Mouse (Mus musculus) lung, adult 2 months (tissue): ENCODE results near the gene Pfn3. TPM values are rescaled to one million over a fixed set of nuclear protein-coding genes. Genes with fewer than 3 reads are reported as not detected.

Experiments used
- DNase-seq: peaks from one replicate; pipeline ENCODE4 v3.0.0; 2022
- H3K4me1 ChIP-seq: fragments of 200-500 bp; 2 replicates; pipeline ENCODE4 v1.6.1; 2011; ENCODE audit warnings: low read length; ENCODE audit not compliant: control insufficient read depth, insufficient read depth
- H3K4me3 ChIP-seq: fragments of 200-500 bp; replicated peaks from 2 replicates; pipeline ENCODE3; 2011; ENCODE audit warnings: low read depth, mild to moderate bottlenecking, control low read depth, low read length; ENCODE audit errors: extremely low read depth
- CTCF ChIP-seq: fragments of 200-500 bp; IDR thresholded peaks from 2 replicates; pipeline ENCODE4 v1.5.1; 2011; ENCODE audit warnings: mild to moderate bottlenecking, low read length, control low read depth; ENCODE audit not compliant: insufficient read depth
- POLR2A ChIP-seq: fragments of 200-500 bp; IDR thresholded peaks from 2 replicates; pipeline ENCODE4 v1.6.1; 2011; ENCODE audit warnings: low read depth, mild to moderate bottlenecking, control low read depth, low read length, borderline replicate concordance; ENCODE audit errors: extremely low read depth
- WGBS: fragments of 180-500 bp; shearing (Covaris S2); methylation state at CpG from one replicate; pipeline ENCODE4 v1.1.7; 2018; 5-methylcytosine and 5-hydroxymethylcytosine counted together
- polyA plus RNA-seq: library from polyadenylated mRNA; depleted of rRNA; stranded (reverse); fragments of >200 nt; gene quantifications from 2 replicates; pipeline ENCODE4 v1.2.3, GENCODE M21; 2012

The Pfn3 gene
- polyA plus RNA-seq, 1 experiment: not detected

DNA sequence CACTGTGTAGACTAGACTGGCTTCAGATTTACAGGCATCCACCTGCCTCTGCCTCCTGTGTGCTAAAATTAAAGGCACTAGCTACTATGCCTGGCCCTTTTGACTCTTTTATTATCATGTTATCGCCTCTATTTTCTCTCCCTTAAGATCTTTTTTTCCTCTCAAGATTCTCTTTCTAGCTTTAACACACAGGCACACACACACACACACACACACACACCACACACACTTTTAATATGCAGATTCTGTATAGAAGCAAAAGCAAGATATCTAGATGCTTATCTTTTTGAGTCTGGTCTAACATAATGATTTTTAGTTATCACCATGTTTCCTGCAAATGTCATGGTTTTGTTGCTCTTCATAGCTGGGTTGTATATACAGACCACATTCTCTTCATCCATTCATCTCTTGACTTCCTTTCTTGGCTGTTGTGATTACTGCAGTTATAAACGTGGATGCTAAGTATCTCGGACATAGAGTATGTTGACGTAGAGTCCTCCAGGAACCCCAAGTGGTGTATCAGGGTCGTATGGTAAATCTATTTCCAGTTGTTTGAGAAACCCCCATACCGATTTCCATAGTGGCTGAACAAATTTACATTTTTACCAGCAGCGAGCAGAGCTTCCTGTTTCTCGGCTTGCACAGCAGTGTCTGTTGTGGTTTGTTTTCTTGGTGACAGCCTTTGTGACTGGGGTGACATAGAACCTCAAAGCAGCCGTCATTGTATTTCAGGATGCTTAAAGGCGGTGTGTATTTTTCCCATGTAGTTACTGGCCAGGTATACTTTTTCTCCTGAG, 17.1 kb upstream of the Pfn3 start:
- no peak for TF ChIP-seq CTCF
- TF ChIP-seq POLR2A: no peak
- Histone ChIP-seq H3K4me3 (no peak overlapping the region), H3K4me1 (peaks cover 7% of the 10 kb centered on the region)
- no peak for DNase-seq
- 37% methylated on average over 10 of the region's 10 CpGs for WGBS

DNA sequence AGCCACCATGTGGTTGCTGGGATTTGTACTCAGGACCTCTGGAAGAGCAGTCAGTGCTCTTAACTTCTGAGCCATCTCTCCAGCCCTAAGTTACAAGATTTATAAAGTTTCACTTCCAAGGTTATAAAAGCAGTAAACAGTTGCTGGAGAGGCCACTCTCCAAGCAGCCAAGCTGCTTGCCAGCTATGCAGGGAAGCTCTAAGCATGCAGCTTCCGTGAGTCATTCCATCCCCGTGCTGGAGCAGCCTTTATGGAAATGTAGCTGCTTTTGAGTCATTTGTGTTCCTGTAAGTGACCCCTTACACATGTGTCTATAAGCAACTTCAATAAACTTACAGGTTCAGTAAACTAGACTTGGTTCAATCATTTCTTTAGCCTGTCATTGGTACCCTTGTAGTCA, 15.5 kb upstream of the Pfn3 start:
- no peak overlapping the region for H3K4me3 ChIP-seq
- WGBS: 64% methylated on average over 2 of the region's 2 CpGs
- TF ChIP-seq POLR2A (no peak), CTCF (no peak)
- DNase-seq: no peak
- H3K4me1 ChIP-seq: peaks cover 7% of the 10 kb centered on the region

GRCm38 (mm10) chr13:55429226-55429888, 14.3 kb upstream of the Pfn3 start:
- peaks cover 7% of the 10 kb centered on the region for H3K4me1 ChIP-seq
- no peak for TF ChIP-seq CTCF
- TF ChIP-seq POLR2A: 0 out of 2 replicates have a peak, but pooled peaks have one; percentile 19

GRCm38 (mm10) chr13:55426613-55427012, 11.6 kb upstream of the Pfn3 start, which contains the start of gene F12:
Gene F12 (minus strand): TSS chr13:55426793.
- no peak within 1 kb of the TSS for H3K4me3 ChIP-seq
- peaks cover 7% of the 10 kb centered on the region for H3K4me1 ChIP-seq
- WGBS: 88% methylated on average over 10 of the region's 10 CpGs
- no peak for DNase-seq
- TF ChIP-seq POLR2A (no peak), CTCF (no peak)

More at GRCm38 (mm10) chr13:55429226-55429888, 14.3 kb upstream of the Pfn3 start:
- 41% methylated on average over 12 of the region's 12 CpGs for WGBS
- DNase-seq: peak; percentile 62
- peak overlapping the region; percentile 18 for H3K4me3 ChIP-seq

DNA sequence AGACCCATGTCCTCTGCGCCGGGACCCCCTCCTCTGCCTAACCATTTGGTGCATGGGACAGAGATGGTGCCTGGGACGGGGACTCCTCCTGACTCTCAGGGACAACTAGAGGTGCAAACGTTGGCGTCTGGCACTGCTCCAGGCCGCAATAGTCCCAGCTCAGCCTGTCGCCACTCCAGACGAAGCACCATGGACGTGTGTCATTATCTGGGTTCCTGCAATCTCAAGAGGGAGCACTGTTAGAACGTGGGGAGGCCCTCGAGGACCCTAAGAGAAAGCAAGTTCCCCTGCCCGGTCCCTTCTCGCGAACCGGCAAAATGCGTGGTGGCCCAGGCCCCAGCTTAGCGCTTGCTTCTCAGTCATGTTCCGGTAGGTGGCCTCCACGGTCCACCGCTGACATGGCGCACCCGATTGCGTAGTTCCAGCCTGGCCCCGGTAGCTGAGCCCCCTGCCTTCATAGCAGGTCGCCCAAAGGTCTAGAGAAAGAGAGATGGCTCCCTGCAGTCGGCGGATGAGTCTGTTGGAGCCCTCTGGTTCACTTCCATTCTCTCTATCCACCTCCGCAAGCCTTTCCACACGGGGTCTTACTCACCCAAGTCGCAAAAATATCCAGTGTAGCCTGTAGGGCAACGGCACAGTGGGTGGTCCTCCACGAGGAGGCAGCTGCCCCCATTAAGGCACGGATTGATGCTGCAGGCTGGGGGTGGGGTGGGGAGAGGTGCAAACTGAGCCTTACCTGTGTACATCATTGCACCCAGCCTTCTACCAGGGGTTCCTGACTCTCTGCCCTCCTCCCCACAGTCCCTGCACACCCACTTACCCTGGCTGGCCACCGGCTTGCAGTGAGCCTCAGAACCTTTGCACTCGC, 6.1 kb upstream of the Pfn3 start:
- 9% methylated on average over 35 of the region's 35 CpGs for WGBS
- TF ChIP-seq CTCF: peak; percentile 80
- no peak for TF ChIP-seq POLR2A
- H3K4me1 ChIP-seq: peaks cover 6% of the 10 kb centered on the region; the same call in 1 of the 2 replicates
- peak overlapping the region; percentile 11 for H3K4me3 ChIP-seq
- peak; percentile 60 for DNase-seq

DNA sequence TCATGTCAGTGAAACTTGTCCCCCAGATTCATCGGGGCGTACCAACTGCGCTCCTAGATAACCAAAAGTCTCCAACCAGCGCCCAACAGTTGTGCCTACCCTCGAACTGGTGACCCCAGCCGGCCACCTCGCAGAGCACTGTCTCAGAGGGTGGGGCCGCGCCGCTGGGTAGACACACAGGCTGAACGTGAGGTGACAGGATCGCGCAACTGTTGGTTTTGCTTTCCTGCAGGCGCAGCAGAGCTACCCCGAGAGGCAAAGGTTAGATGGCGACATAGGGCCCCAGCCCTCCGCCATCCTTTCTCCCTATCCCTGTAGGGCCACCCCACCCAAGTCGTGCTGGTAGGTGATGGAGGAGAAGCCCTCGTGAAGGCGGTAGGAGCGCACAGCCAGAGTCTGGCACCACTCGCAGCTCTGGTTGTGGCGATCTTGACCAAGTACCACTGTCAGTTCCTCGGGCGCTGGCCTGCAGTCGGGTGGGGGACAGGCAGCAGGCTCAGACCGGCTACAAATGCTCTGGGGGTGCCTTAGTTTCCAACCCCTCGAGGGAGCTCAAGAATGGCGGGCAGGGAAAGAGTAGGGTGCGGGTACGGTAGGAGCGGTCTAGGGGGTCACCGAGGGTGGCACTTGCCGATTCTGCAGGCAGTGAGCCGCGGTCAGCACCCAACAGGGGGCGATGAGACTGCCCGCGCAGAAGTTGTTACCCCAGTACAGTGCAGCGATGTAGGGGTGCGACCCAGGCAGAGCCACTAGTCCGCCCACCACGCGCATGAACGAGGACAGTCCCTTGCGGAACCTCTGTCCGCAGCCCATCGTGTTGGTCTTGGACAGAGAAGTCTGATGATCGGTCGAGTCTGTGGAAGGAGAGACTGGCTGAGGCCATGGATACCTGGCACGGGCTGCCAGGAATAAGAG, 5.2 kb upstream of the Pfn3 start:
- WGBS: 25% methylated on average over 51 of the region's 51 CpGs
- peaks cover 6% of the 10 kb centered on the region; the same call in 1 of the 2 replicates for H3K4me1 ChIP-seq
- no peak for TF ChIP-seq POLR2A
- H3K4me3 ChIP-seq: no peak overlapping the region
- DNase-seq: no peak

- peaks cover 6% of the 10 kb centered on the region; the same call in 1 of the 2 replicates for H3K4me1 ChIP-seq
- DNase-seq: no peak
- WGBS: 70% methylated on average over 5 of the region's 5 CpGs
- TF ChIP-seq CTCF: no peak
- no peak for TF ChIP-seq POLR2A
- H3K4me3 ChIP-seq: no peak overlapping the region
These were observed 4.1 kb upstream of the Pfn3 start for GRCm38 (mm10) chr13:55419142-55419541.

- peaks cover 6% of the 10 kb centered on the region; the same call in 1 of the 2 replicates for H3K4me1 ChIP-seq
- TF ChIP-seq CTCF (peak; percentile 82), POLR2A (no peak)
- peak; percentile 90 for DNase-seq
- 8% methylated on average over 12 of the region's 12 CpGs for WGBS
- H3K4me3 ChIP-seq: no peak overlapping the region
These were observed 3.0 kb upstream of the Pfn3 start for GRCm38 (mm10) chr13:55418004-55418403.
